Mouse (Mus musculus) kidney, adult 2 months (tissue): ENCODE measurements around the gene Thop1.

Source experiments
- CTCF ChIP-seq: fragments of 200-500 bp; conservative IDR thresholded peaks from 2 replicates; pipeline ENCODE4 v1.5.1; 2011; ENCODE audit warnings: low read depth, mild to moderate bottlenecking, control low read depth, low read length, moderate library complexity, mixed read lengths; ENCODE audit not compliant: insufficient read depth, insufficient read length
- POLR2A ChIP-seq: fragments of 200-500 bp; IDR thresholded peaks from one replicate; pipeline ENCODE4 v1.6.1; 2011; ENCODE audit warnings: low read depth, low read length, control low read depth

DNA sequence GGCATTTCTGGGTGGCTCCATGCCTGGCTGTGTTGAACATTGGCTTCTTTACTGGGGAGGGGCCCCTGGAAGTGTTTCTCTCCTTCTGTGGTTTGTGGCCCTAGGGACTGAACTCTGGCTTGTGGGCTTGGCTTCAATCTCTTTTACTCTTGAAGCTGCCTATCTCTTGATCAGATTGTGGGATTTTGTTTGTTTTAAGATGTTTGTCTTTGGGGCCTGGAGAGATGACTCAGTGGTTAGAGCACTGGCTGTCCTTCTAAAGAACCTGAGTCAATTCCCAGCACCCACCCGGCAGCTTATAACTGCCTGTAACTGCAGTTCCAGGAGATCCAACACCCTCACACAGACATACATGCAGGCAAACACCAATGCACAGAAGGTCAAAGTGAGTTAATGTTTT, 6.5 kb downstream of the Thop1 start:
- TF ChIP-seq CTCF (no peak), POLR2A (no peak)
